Mouse (Mus musculus): ENCODE measurements around the gene 9130023H24Rik.

- TF ChIP-seq CTCF (IDR thresholded peaks at IDR 0.05; ENCODE audit: low read depth) (no peak), EP300 (IDR thresholded peaks at IDR 0.05; ENCODE audit: low read depth) (no peak)
Observed at GRCm38 (mm10) chr7:128255757-128256156, 17.9 kb upstream of the 9130023H24Rik start.

Data from liver, postnatal 0 days (tissue).